Mouse (Mus musculus) mouse embryonic stem cell (cell line): Measurements from ENCODE around the gene Paqr9.

Experiments
- in situ Hi-C, 2 experiments: fragments of 300-500 bp; cut with MboI; formaldehyde crosslinking; loops; 1 replicate in 1 of 2; 3 replicates in 1 of 2; pipeline ENCODE4 v1.14.3; 2019 to 2020; ENCODE audit warnings: low sequenced_read_pairs in 2 of 2, low pct_unique_long_range_greater_than_20kb in 1 of 2, mixed read lengths in 1 of 2; ENCODE audit not compliant: unreplicated experiment in 1 of 2

Gene Paqr9

DNA sequence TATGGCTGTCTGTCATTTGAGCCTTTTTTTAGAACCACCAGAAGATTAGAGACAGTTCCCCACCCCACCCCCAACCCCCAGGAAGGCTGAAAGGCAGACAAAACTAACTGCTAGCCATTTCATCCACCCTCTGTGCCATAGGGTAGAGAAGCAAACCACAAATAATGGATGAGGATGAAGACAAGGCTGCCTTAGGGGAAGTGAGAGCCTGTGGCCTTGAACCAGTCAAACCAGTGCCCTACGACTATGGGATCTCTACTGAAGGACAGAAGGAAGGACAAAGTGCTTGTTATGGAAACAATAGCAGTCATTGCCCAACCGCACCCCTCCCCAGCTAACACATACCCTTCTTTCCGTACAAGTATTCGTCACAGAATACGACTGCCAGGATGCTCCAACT lies 9.8 kb downstream of the Paqr9 start:
- in situ Hi-C loops = no loop called here

- in situ Hi-C loops = no loop called here
Observed at GRCm38 (mm10) chr9:95569966-95570365, 10.5 kb downstream of the Paqr9 start.

DNA sequence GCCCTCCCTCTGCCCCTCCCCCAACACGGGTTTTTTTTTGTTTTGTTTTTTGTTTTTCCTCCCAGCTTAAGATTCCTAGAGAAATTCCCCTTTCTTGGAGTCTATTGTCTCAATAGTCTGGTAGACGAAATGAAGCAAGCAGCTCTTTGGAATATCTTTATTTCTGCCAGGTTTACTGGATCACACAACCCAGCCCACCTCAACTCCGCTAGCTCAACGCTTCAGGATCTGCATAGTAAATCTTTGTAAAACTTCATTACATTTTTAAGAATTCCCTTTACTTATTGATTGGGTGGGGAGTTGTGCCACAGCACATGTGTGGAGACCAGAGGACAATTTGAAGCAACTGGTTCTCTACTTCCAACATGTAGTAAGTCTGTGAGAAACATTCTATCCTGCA lies 11.1 kb downstream of the Paqr9 start:
- in situ Hi-C loops = no loop called here

DNA sequence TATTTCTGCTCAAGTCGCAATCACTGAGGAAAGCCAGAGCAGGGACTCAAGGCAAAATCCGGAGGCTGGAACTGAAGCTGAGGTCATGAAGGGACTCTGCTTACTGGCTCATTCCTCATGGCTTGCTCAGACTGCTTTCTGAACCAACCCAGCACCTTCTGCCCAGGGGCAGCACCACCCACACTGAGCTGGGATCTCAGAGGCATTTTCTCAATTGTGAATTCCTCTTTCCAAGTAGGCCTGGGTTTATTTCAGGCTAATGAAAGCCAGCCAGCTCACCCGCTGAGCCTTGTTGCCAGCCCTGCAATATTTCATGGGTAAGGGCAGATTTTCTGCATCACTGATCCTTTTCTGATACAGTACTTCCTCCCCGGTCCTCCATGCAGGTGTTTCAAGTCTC lies 12.0 kb downstream of the Paqr9 start:
- in situ Hi-C loops = no loop called here

DNA sequence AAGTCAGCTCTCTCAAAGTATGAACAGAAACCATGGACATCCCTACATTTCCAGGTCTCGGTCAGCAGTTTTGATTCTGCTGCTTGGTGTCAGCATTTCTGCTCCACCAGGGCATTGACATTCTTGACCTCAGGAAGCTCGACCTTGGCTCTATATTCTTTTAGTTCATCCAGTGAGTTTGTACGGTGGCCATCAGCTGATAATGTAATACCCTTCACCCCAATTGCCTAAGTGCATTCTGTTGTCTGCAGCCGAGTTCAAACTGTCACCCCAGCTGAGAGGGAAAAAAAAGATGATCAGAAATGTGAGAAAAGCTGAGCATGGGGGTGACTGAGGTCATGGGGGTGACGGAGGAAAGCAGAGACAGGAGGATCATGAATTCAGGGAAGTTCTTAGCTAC lies 13.1 kb downstream of the Paqr9 start:
- in situ Hi-C loops = no loop called here

DNA sequence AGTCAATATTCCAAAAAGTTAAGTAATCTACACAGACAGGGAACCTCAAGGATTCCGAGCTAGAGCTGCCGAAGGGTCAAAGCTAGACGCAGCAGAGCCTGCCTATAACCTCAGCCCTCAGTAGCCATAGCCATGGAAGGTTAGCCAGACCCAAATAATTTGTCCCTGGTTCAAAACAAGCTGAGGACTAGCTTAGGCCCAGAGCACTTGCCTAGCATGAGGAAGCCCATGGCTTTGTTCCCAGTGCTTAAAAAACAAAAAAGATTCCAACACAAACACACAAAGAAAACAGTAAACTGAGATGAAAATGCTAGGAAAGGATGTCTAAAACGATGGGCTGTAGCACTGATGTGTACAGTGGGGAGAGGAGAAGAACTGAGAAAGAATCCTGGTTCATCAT lies 14.7 kb downstream of the Paqr9 start:
- in situ Hi-C loops = no loop called here

DNA sequence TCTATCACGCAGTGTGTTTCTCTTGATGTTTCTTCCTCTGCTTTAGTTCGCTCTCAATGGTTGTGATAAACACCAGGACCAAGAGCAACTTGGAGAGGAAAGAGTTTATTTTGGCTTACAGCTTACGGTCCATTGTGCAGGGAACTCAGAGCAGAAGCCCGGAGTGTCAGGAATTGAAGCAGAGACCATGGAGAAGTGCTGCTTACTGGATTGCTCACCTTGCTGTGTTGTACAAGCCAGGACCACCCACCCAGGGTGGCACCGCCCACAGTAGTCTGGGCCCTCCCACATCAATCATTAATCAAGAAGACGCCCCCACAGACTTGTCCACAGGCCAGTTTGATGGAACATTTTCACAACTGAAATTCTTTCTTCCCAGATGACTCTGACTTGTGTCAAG lies 18.0 kb downstream of the Paqr9 start:
- in situ Hi-C loops = no loop called here

- in situ Hi-C loops = no loop called here
Observed at GRCm38 (mm10) chr9:95578366-95578895, 19.0 kb downstream of the Paqr9 start.

DNA sequence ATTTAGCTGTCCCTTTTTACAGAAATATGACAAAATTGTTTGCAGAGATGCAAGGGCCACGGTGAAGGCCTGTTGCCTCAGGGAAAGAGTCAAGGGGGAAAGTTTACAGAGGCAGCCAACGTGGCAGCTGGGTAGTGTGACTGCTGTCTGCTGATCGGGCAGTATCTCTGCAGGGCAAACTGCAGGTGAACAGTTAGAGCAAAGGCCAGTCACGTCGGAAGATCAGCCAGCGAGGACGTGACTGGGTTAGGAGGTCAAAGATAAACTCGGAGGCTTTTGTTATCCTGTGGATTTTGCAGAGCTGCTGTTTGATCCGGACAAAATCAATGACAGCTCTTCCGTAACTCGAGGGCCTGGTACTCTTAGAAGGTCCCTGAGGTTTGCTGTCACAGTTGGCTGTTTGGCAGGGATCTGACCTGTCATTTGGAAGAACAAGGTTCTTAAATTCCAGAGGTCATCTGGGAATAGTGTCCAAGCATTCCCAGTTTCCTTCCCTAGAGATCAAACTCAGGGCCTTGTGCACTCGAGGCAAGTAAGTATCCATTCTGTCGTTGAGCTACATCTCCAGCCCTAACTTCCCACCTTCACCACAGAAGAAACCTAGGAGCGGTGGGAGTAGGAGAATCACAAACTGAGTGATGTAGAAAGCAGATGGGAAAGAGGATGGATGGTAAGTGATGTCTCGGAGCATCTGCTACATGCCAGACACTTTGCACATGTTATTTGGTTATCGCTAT lies 21.7 kb downstream of the Paqr9 start:
- in situ Hi-C loops = no loop called here

GRCm38 (mm10) chr9:95581758-95582515 lies 22.5 kb downstream of the Paqr9 start:
- in situ Hi-C loops = no loop called here

DNA sequence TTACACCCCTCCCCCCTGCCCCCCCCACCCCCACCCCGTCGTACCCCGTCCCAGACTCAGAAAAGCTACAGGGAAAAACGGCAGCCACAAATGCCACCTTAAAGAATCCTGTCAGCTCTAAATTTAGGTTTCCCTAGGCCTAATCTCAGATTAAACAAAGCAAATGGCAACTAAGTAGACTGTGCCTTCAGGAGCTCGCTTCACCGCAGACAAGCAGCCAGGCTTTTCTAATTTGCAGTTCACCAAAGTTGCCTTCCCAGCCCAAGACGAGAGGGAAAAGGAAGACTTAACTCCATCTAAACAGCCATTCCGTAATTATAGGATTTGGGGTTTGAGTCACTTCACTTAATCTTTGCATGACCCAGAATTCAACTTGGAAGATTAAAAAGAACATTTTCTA lies 23.1 kb downstream of the Paqr9 start:
- in situ Hi-C loops = no loop called here

DNA sequence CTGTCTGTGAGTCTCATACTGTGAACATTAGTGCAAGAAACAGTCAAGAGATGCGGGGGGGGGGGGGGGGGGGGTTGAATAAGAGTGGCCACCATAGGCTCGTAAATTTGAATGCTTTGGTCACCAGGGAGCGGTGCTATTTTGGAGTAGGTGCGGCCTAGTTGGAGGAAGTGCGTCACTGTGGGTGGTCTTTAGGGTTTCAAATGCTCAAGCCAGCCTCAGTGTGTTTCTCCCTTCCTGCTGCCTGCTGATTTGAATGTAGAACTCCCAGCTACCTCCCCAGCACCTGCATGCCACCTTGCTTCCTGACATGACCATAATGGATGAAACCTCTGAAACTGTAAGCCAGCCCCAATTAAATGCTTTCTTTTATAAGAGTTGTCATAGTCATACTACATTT lies 26.6 kb downstream of the Paqr9 start:
- in situ Hi-C loops = no loop called here

GRCm38 (mm10) chr9:95588070-95588469 lies 28.6 kb downstream of the Paqr9 start:
- in situ Hi-C loops = no loop called here

DNA sequence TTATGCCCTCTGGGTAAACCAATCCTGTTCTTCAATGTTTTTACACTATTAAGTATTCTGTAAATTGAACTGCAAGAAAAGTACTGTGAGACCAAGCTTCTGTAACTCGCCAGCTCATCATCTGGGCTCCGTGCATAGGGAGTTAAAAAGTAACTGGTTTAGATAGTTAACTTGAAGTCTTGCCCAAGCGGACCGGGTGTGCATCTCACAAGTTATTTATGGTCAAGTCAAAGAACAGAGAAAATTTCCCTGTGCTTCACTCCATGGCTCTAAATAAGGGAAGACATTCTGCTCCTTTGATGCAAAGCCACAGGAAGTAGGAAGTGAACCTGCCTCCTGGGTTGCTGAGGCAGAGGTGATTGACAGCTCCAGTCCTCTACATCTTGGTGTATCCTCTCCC lies 34.8 kb downstream of the Paqr9 start:
- in situ Hi-C loops = no loop called here

- in situ Hi-C loops = no loop called here
Observed at GRCm38 (mm10) chr9:95597466-95598178, 38.2 kb downstream of the Paqr9 start.

- in situ Hi-C loops = no loop called here
Observed at GRCm38 (mm10) chr9:95598179-95598721, 38.8 kb downstream of the Paqr9 start.

GRCm38 (mm10) chr9:95599399-95599798 lies 39.9 kb downstream of the Paqr9 start:
- in situ Hi-C loops = no loop called here

- in situ Hi-C loops = no loop called here
Observed at GRCm38 (mm10) chr9:95602849-95603248, 43.4 kb downstream of the Paqr9 start.

DNA sequence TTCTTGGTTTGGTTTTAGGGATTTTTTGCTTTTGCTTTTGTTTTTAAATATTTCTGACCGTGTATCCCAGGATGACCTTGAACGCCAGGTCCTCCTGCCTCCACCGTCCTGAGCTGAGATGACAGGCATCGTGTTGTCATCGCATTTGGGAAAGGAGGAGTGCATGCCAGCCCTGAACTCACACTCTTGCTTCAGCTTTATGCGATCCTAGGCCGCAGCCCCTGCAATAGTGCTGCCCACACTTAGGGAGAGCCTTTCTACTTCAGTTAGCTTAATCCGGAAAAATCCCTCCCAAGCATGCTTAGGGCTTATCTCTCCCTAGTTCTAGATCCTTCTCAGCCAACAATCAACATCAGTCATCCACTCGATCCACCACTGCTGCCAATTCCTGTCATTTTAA lies 43.9 kb downstream of the Paqr9 start:
- in situ Hi-C loops = no loop called here
